Mouse (Mus musculus) adrenal gland, adult 18-20 months (tissue): ENCODE measurements at regions not wholly inside any gene's neighbourhood (a gene's known extent, or its start where the extent isn't known, plus 50 kb on each side); places are given as distances from the start of the nearest gene placed in this dataset.

Experiments used
- DNase-seq, 2 experiments: peaks; one replicate each; pipeline ENCODE4 v3.0.0; 2021 to 2022; ENCODE audit warnings: low spot score in 2 of 2

- no peak for DNase-seq
These were observed 83.3 kb upstream of the Gm9887 start for GRCm38 (mm10) chr12:69455566-69455965.

- DNase-seq, result no peak
These were observed 81.3 kb upstream of the Gm9887 start for GRCm38 (mm10) chr12:69453544-69453943.

GRCm38 (mm10) chr12:69452986-69453385 is 80.7 kb upstream of the Gm9887 start:
- peak in 1 of 2 experiments; percentile 17 for DNase-seq

- DNase-seq, result peak; percentile 25 to 38
These were observed 78.9 kb upstream of the Gm9887 start for GRCm38 (mm10) chr12:69451110-69451509.

- no peak for DNase-seq
These were observed 75.9 kb upstream of the Gm9887 start for GRCm38 (mm10) chr12:69447962-69448767.

- no peak for DNase-seq
These were observed 75.1 kb upstream of the Gm9887 start for GRCm38 (mm10) chr12:69447322-69447827.

- DNase-seq, result peak; percentile 48 to 51
These were observed 74.4 kb upstream of the Gm9887 start for GRCm38 (mm10) chr12:69446468-69447321.

- no peak for DNase-seq
These were observed 73.8 kb upstream of the Gm9887 start for GRCm38 (mm10) chr12:69446085-69446467.

GRCm38 (mm10) chr12:69442321-69442720 is 70.1 kb upstream of the Gm9887 start:
- DNase-seq, result no peak

- DNase-seq, result no peak
These were observed 69.5 kb upstream of the Gm9887 start for GRCm38 (mm10) chr12:69441764-69442163.

GRCm38 (mm10) chr12:69438271-69438670 is 66.0 kb upstream of the Gm9887 start:
- DNase-seq, result no peak

GRCm38 (mm10) chr12:69436839-69437501 is 64.7 kb upstream of the Gm9887 start:
- DNase-seq, result no peak

- DNase-seq, result no peak
These were observed 62.1 kb upstream of the Gm9887 start for GRCm38 (mm10) chr12:69434315-69434714.

GRCm38 (mm10) chr12:69432086-69432485 is 59.8 kb upstream of the Gm9887 start:
- DNase-seq, result no peak

GRCm38 (mm10) chr12:69428108-69428507 is 55.9 kb upstream of the Gm9887 start:
- no peak for DNase-seq

- DNase-seq, result no peak
These were observed 53.4 kb upstream of the Gm9887 start for GRCm38 (mm10) chr12:69425610-69426009.

GRCm38 (mm10) chr12:69424971-69425370 is 52.7 kb upstream of the Gm9887 start:
- no peak for DNase-seq
